Mouse (Mus musculus) urinary bladder, adult 18-20 months (tissue): ENCODE measurements around the gene Gm7137.
"Not testable (repeated sequence)": the region's sequence is repeated elsewhere in the genome, so short reads cannot be mapped to it uniquely, and the experiment has no call there.

Experiments
- DNase-seq, 2 experiments: peaks; one replicate each; pipeline ENCODE4 v3.0.0; 2022; ENCODE audit warnings: low spot score in 2 of 2, mixed read lengths in 2 of 2

Gm7137 gene

GRCm38 (mm10) chr10:77752312-77752711, 35.7 kb downstream of the Gm7137 start:
- not testable (repeated sequence) for DNase-seq

- not testable (repeated sequence) for DNase-seq
Measured at GRCm38 (mm10) chr10:77751254-77751653, 36.7 kb downstream of the Gm7137 start, which contains the start of gene Gm9736. Gm9736 (minus strand) TSS chr10:77751354.

GRCm38 (mm10) chr10:77750686-77751085, 37.3 kb downstream of the Gm7137 start:
- not testable (repeated sequence) for DNase-seq

DNA sequence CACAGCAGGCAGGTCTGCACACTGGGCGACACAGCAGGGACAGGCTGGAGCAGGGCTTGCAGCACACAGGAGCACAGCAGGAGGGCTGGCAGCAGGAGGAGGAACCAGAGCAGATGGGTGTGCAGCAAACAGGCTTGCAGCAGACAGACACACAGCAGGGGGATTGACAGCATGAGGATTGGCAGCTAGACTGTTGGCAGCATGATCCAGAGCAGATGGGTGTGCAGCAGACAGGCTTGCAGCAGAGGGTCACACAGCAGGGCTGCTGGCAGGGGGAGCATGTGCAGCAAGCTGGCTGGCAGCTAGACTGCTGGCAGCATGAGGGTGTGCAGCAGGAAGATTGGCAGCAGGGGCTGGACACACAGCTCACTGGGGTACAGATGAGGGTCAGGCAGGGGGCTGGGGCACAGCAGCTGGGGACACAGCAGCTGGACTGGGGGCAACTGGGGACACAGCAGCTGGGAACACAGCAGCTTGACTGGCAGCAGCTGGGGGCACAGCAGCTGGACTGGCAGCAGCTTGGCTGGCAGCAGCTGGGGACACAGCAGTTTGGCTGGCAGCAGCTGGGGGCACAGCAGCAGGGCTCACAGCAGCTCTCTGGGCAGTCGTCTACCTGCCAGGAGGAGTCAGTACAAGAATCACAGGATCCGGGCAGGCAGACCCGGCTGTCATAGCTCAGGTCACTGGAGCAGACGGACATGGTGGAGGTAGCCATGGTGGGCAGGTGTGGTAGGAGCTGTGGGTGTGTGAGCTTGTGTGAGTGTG, 45.9 kb downstream of the Gm7137 start, which contains the start of gene Gm18596:
TSS of gene Gm18596 (minus strand) at position 715 of the 765 bp plus-strand sequence.
- DNase-seq: not testable (repeated sequence)

- DNase-seq: no peak
Measured at GRCm38 (mm10) chr10:77738929-77739328, 49.1 kb downstream of the Gm7137 start.
